Comparison of ENCODE assay signal across 8 mouse cellular contexts in genomic region chr4:136283783-136284182, GRCm38 (mm10). TPM values are rescaled to one million over a fixed set of nuclear protein-coding genes. Genes with fewer than 3 reads are reported as not detected.
DNase-seq lines count a peak whose midpoint lies in the region; ATAC-seq lines count a peak whose summit lies in the region.

No protein-coding gene starts in this region.

- no peak overlapping the region for H3K4me3 ChIP-seq in kidney, embryonic 16.5 days (ENCODE audit: low read length)
- H3K4me3 ChIP-seq in forebrain, embryonic 16.5 days (replicated peaks; ENCODE audit: low read length) = no peak overlapping the region; the same call in 1 of the 2 replicates
- no peak overlapping the region for H3K4me3 ChIP-seq in midbrain, embryonic 14.5 days (replicated peaks; ENCODE audit: low read depth, low read length)

- no peak for DNase-seq in kidney, adult 18-20 months
- DNase-seq in brain, embryonic 18.5 days (ENCODE audit: low read depth, low spot score) = peak; percentile 59
- DNase-seq in midbrain, embryonic 14.5 days = peak; percentile 81
- DNase-seq in spleen, adult 12 weeks (ENCODE audit: low spot score) = no peak
- no peak for DNase-seq in urinary bladder, adult 18-20 months (ENCODE audit: low spot score in 2 of 2)
- no peak for DNase-seq in thymus, postnatal 10 days (ENCODE audit: low spot score in 2 of 2)

- no peaks in the 10 kb centered on the region for H3K27me3 ChIP-seq in kidney, embryonic 16.5 days (ENCODE audit: insufficient read depth, low read length)
- no peaks in the 10 kb centered on the region; the same call in 1 of the 2 replicates for H3K27me3 ChIP-seq in forebrain, embryonic 16.5 days (replicated peaks; ENCODE audit: control insufficient read depth, insufficient read depth, low read length)
- peaks cover 2% of the 10 kb centered on the region; the same call in 1 of the 2 replicates for H3K27me3 ChIP-seq in midbrain, embryonic 14.5 days (ENCODE audit: control insufficient read depth, insufficient read depth, low read length)

- H3K4me2 ChIP-seq in kidney, embryonic 16.5 days (replicated peaks; ENCODE audit: low read depth, low read length) = no peak overlapping the region
- peak overlapping the region; percentile 59 for H3K4me2 ChIP-seq in forebrain, embryonic 16.5 days (ENCODE audit: low read length)
- H3K4me2 ChIP-seq in midbrain, embryonic 14.5 days (ENCODE audit: low read length) = peak overlapping the region; percentile 84

- peaks cover 16% of the 10 kb centered on the region for H3K36me3 ChIP-seq in kidney, embryonic 16.5 days (ENCODE audit: insufficient read depth, low read length)
- H3K36me3 ChIP-seq in forebrain, embryonic 16.5 days (ENCODE audit: control insufficient read depth, insufficient read depth) = peaks cover 9% of the 10 kb centered on the region
- H3K36me3 ChIP-seq in midbrain, embryonic 14.5 days (ENCODE audit: control insufficient read depth, insufficient read depth, low read length) = peaks cover 16% of the 10 kb centered on the region

- H3K4me1 ChIP-seq in kidney, embryonic 16.5 days (ENCODE audit: insufficient read depth, low read length) = peaks cover 34% of the 10 kb centered on the region
- H3K4me1 ChIP-seq in forebrain, embryonic 16.5 days (replicated peaks; ENCODE audit: control insufficient read depth, insufficient read depth, low read length) = peaks cover 38% of the 10 kb centered on the region
- H3K4me1 ChIP-seq in midbrain, embryonic 14.5 days (ENCODE audit: control insufficient read depth, insufficient read depth, low read length) = peaks cover 36% of the 10 kb centered on the region

- 50% methylated on average over 2 of the region's 2 CpGs for WGBS in kidney, embryonic 16.5 days
- WGBS in forebrain, embryonic 16.5 days = 6% methylated on average over 2 of the region's 2 CpGs
- 11% methylated on average over 2 of the region's 2 CpGs for WGBS in midbrain, embryonic 14.5 days

- ATAC-seq in kidney, embryonic 16.5 days (ENCODE audit: low FRiP score, low TSS enrichment) = no peak
- ATAC-seq in forebrain, embryonic 16.5 days = peak; percentile 31; the same call in 1 of the 2 replicates
- no peak for ATAC-seq in midbrain, embryonic 14.5 days (ENCODE audit: low FRiP score, low TSS enrichment)

- H3K9me3 ChIP-seq in kidney, embryonic 16.5 days (ENCODE audit: low read length) = peaks cover 4% of the 10 kb centered on the region; the same call in 1 of the 2 replicates
- H3K9me3 ChIP-seq in forebrain, embryonic 16.5 days (ENCODE audit: control insufficient read depth, low read length) = no peaks in the 10 kb centered on the region
- H3K9me3 ChIP-seq in midbrain, embryonic 14.5 days (ENCODE audit: control insufficient read depth, low read length) = no peaks in the 10 kb centered on the region

- H3K9ac ChIP-seq in kidney, embryonic 16.5 days (replicated peaks; ENCODE audit: low read length) = no peak overlapping the region
- H3K9ac ChIP-seq in forebrain, embryonic 16.5 days (replicated peaks; ENCODE audit: low read depth, low read length) = no peak overlapping the region
- 0 out of 2 replicates have a peak overlapping the region, but pooled peaks have one; percentile 80 for H3K9ac ChIP-seq in midbrain, embryonic 14.5 days (replicated peaks; ENCODE audit: low read length)

- H3K27ac ChIP-seq in kidney, embryonic 16.5 days (ENCODE audit: low read length) = peak overlapping the region; percentile 89
- H3K27ac ChIP-seq in forebrain, embryonic 16.5 days (ENCODE audit: low read length) = peak overlapping the region; percentile 98
- H3K27ac ChIP-seq in midbrain, embryonic 14.5 days (replicated peaks; ENCODE audit: low read depth, low read length) = peak overlapping the region; percentile 92

RNA-seq across cellular contexts. Expression of gene Zfp46, which starts 0.7 kb away (rescaled TPM):
- 25.3 and 26.7 TPM in 2 replicates for polyA plus RNA-seq in kidney, embryonic 16.5 days (2015; fragmentation: Nextera tagmentation; extraction: Ambion mirVana)
- polyA plus RNA-seq in forebrain, embryonic 16.5 days (2015; fragmentation: Nextera tagmentation; extraction: Ambion mirVana) = 50.1 and 54.7 TPM in 2 replicates
- polyA plus RNA-seq in midbrain, embryonic 14.5 days (2014; fragmentation: Nextera tagmentation; extraction: Ambion mirVana) = 31.1 and 47.7 TPM in 2 replicates

RNA-seq across cellular contexts. Expression of gene Hnrnpr, which starts 27.0 kb away (rescaled TPM):
- 181 TPM in 2 replicates for polyA plus RNA-seq in kidney, embryonic 16.5 days (2015; fragmentation: Nextera tagmentation; extraction: Ambion mirVana)
- polyA plus RNA-seq in forebrain, embryonic 16.5 days (2015; fragmentation: Nextera tagmentation; extraction: Ambion mirVana) = 249 and 266 TPM in 2 replicates
- polyA plus RNA-seq in midbrain, embryonic 14.5 days (2014; fragmentation: Nextera tagmentation; extraction: Ambion mirVana) = 152 and 207 TPM in 2 replicates

RNA-seq across cellular contexts. Expression of gene Tcea3, which starts 36.3 kb away (rescaled TPM):
- polyA plus RNA-seq in kidney, embryonic 16.5 days (2015; fragmentation: Nextera tagmentation; extraction: Ambion mirVana) = 8.6 and 11.4 TPM in 2 replicates
- polyA plus RNA-seq in forebrain, embryonic 16.5 days (2015; fragmentation: Nextera tagmentation; extraction: Ambion mirVana) = 0.44 and 1.2 TPM in 2 replicates
- 0.18 and 1.2 TPM in 2 replicates for polyA plus RNA-seq in midbrain, embryonic 14.5 days (2014; fragmentation: Nextera tagmentation; extraction: Ambion mirVana)

Comparison
In these comparisons a context has a peak if more than half of its experiments do, and no peak if none do; other contexts are left out.
1. DNase-seq: peak in brain, embryonic 18.5 days (single experiment) and midbrain, embryonic 14.5 days (single experiment); none in kidney, adult 18-20 months (single experiment), spleen, adult 12 weeks (single experiment), urinary bladder, adult 18-20 months (0 of 2) and thymus, postnatal 10 days (0 of 2).
2. Peak in every context shown above with its lines, with median percentiles within 50 percentile points of each other: H3K27ac ChIP-seq.